Mouse (Mus musculus): Measurements from ENCODE around the gene P2rx6. TPM values are rescaled to one million over a fixed set of nuclear protein-coding genes. Genes with fewer than 3 reads are reported as not detected.

P2rx6 gene
- polyA plus RNA-seq, 1 experiment, result 0.86 TPM

- TF ChIP-seq CTCF (conservative IDR thresholded peaks at IDR 0.05; ENCODE audit: insufficient read depth, insufficient read length, low read depth, low read length) (peak; percentile 71), POLR2A (IDR thresholded peaks at IDR 0.05; ENCODE audit: low read depth, low read length) (no peak)
- no peak within 1 kb of the TSS for H3K4me3 ChIP-seq (ENCODE audit: insufficient read depth, low read depth, low read length)
- no peak within 1 kb of the TSS for H3K27ac ChIP-seq (ENCODE audit: insufficient read depth, low read depth, low read length)
- H3K27me3 ChIP-seq (replicated peaks; ENCODE audit: control insufficient read depth, insufficient read depth, low read length), result no peaks in the 10 kb centered on the region
- no peak for DNase-seq
- 31% methylated on average over 8 of the region's 8 CpGs for WGBS
- H3K4me1 ChIP-seq (ENCODE audit: control insufficient read depth, insufficient read depth, low read length), result no peaks in the 10 kb centered on the region
- H3K36me3 ChIP-seq (ENCODE audit: control insufficient read depth, insufficient read depth, low read length), result no peaks in the 10 kb centered on the region
Measured at GRCm38 (mm10) chr16:17583064-17583463, 21.4 kb downstream of the P2rx6 start, which contains the start of gene Slc7a4. Gene Slc7a4 (minus strand): TSS chr16:17583214.

GRCm38 (mm10) chr16:17584555-17584954 lies 22.9 kb downstream of the P2rx6 start:
- 72% methylated on average over 7 of the region's 7 CpGs for WGBS
- Histone ChIP-seq H3K4me1 (ENCODE audit: control insufficient read depth, insufficient read depth, low read length) (no peaks in the 10 kb centered on the region), H3K4me3 (ENCODE audit: insufficient read depth, low read depth, low read length) (no peak overlapping the region), H3K27ac (ENCODE audit: insufficient read depth, low read depth, low read length) (no peak overlapping the region), H3K36me3 (ENCODE audit: control insufficient read depth, insufficient read depth, low read length) (no peaks in the 10 kb centered on the region), H3K27me3 (replicated peaks; ENCODE audit: control insufficient read depth, insufficient read depth, low read length) (no peaks in the 10 kb centered on the region; the same call in 1 of the 2 replicates)
- DNase-seq, result no peak
- no peak for TF ChIP-seq CTCF (conservative IDR thresholded peaks at IDR 0.05; ENCODE audit: insufficient read depth, insufficient read length, low read depth, low read length)
- TF ChIP-seq POLR2A (IDR thresholded peaks at IDR 0.05; ENCODE audit: low read depth, low read length), result no peak

GRCm38 (mm10) chr16:17590731-17591130 lies 29.0 kb downstream of the P2rx6 start:
- Histone ChIP-seq H3K36me3 (ENCODE audit: control insufficient read depth, insufficient read depth, low read length) (no peaks in the 10 kb centered on the region), H3K4me3 (ENCODE audit: insufficient read depth, low read depth, low read length) (no peak overlapping the region), H3K4me1 (ENCODE audit: control insufficient read depth, insufficient read depth, low read length) (no peaks in the 10 kb centered on the region), H3K27ac (ENCODE audit: insufficient read depth, low read depth, low read length) (no peak overlapping the region), H3K27me3 (replicated peaks; ENCODE audit: control insufficient read depth, insufficient read depth, low read length) (no peaks in the 10 kb centered on the region; the same call in 1 of the 2 replicates)
- 16% methylated on average over 2 of the region's 2 CpGs for WGBS
- DNase-seq, result no peak
- no peak for TF ChIP-seq POLR2A (IDR thresholded peaks at IDR 0.05; ENCODE audit: low read depth, low read length)
- no peak for TF ChIP-seq CTCF (conservative IDR thresholded peaks at IDR 0.05; ENCODE audit: insufficient read depth, insufficient read length, low read depth, low read length)

GRCm38 (mm10) chr16:17600944-17601562 lies 39.4 kb downstream of the P2rx6 start:
- no peaks in the 10 kb centered on the region for H3K36me3 ChIP-seq (ENCODE audit: control insufficient read depth, insufficient read depth, low read length)
- H3K4me3 ChIP-seq (ENCODE audit: insufficient read depth, low read depth, low read length), result no peak overlapping the region
- no peaks in the 10 kb centered on the region for H3K27me3 ChIP-seq (replicated peaks; ENCODE audit: control insufficient read depth, insufficient read depth, low read length)
- peak; percentile 19 for DNase-seq
- TF ChIP-seq POLR2A (IDR thresholded peaks at IDR 0.05; ENCODE audit: low read depth, low read length) (no peak), CTCF (conservative IDR thresholded peaks at IDR 0.05; ENCODE audit: insufficient read depth, insufficient read length, low read depth, low read length) (peak; percentile 39; the same call in 1 of the 2 replicates)
- no peak overlapping the region for H3K27ac ChIP-seq (ENCODE audit: insufficient read depth, low read depth, low read length)
- WGBS, result 37% methylated on average over 3 of the region's 3 CpGs
- H3K4me1 ChIP-seq (ENCODE audit: control insufficient read depth, insufficient read depth, low read length), result no peaks in the 10 kb centered on the region

GRCm38 (mm10) chr16:17604941-17605340 lies 43.3 kb downstream of the P2rx6 start:
- Histone ChIP-seq H3K36me3 (ENCODE audit: control insufficient read depth, insufficient read depth, low read length) (no peaks in the 10 kb centered on the region), H3K4me1 (ENCODE audit: control insufficient read depth, insufficient read depth, low read length) (no peaks in the 10 kb centered on the region), H3K4me3 (ENCODE audit: insufficient read depth, low read depth, low read length) (no peak overlapping the region), H3K27me3 (replicated peaks; ENCODE audit: control insufficient read depth, insufficient read depth, low read length) (no peaks in the 10 kb centered on the region), H3K27ac (ENCODE audit: insufficient read depth, low read depth, low read length) (no peak overlapping the region)
- TF ChIP-seq POLR2A (IDR thresholded peaks at IDR 0.05; ENCODE audit: low read depth, low read length) (no peak), CTCF (conservative IDR thresholded peaks at IDR 0.05; ENCODE audit: insufficient read depth, insufficient read length, low read depth, low read length) (no peak)
- no peak for DNase-seq
- 63% methylated on average over 4 of the region's 4 CpGs for WGBS

- H3K4me1 ChIP-seq (ENCODE audit: control insufficient read depth, insufficient read depth, low read length), result no peaks in the 10 kb centered on the region
- TF ChIP-seq POLR2A (IDR thresholded peaks at IDR 0.05; ENCODE audit: low read depth, low read length) (no peak), CTCF (conservative IDR thresholded peaks at IDR 0.05; ENCODE audit: insufficient read depth, insufficient read length, low read depth, low read length) (no peak)
Measured at GRCm38 (mm10) chr16:17605684-17606083, 44.0 kb downstream of the P2rx6 start.

GRCm38 (mm10) chr16:17611383-17611782 lies 49.7 kb downstream of the P2rx6 start:
- Histone ChIP-seq H3K36me3 (ENCODE audit: control insufficient read depth, insufficient read depth, low read length) (no peaks in the 10 kb centered on the region), H3K27me3 (replicated peaks; ENCODE audit: control insufficient read depth, insufficient read depth, low read length) (no peaks in the 10 kb centered on the region), H3K4me3 (ENCODE audit: insufficient read depth, low read depth, low read length) (no peak overlapping the region), H3K27ac (ENCODE audit: insufficient read depth, low read depth, low read length) (no peak overlapping the region), H3K4me1 (ENCODE audit: control insufficient read depth, insufficient read depth, low read length) (no peaks in the 10 kb centered on the region)
- WGBS, result 62% methylated on average over 4 of the region's 4 CpGs
- DNase-seq, result no peak
- TF ChIP-seq POLR2A (IDR thresholded peaks at IDR 0.05; ENCODE audit: low read depth, low read length), result no peak
- TF ChIP-seq CTCF (conservative IDR thresholded peaks at IDR 0.05; ENCODE audit: insufficient read depth, insufficient read length, low read depth, low read length), result no peak

More at GRCm38 (mm10) chr16:17605684-17606083, 44.0 kb downstream of the P2rx6 start:
- Histone ChIP-seq H3K27me3 (replicated peaks; ENCODE audit: control insufficient read depth, insufficient read depth, low read length) (no peaks in the 10 kb centered on the region), H3K4me3 (ENCODE audit: insufficient read depth, low read depth, low read length) (no peak overlapping the region), H3K36me3 (ENCODE audit: control insufficient read depth, insufficient read depth, low read length) (no peaks in the 10 kb centered on the region), H3K27ac (ENCODE audit: insufficient read depth, low read depth, low read length) (no peak overlapping the region)
- no peak for DNase-seq
- 71% methylated on average over 5 of the region's 5 CpGs for WGBS

Measured in kidney, adult 2 months (tissue).